Mouse (Mus musculus) kidney, postnatal 36 days (tissue): ENCODE data around the gene Akap13.
"Not testable (repeated sequence)": the region's sequence is repeated elsewhere in the genome, so short reads cannot be mapped to it uniquely, and the experiment has no call there.

Source experiments
- DNase-seq, 2 experiments: peaks; one replicate each; pipeline ENCODE4 v3.0.0; 2021 to 2022; ENCODE audit warnings: mixed read lengths in 2 of 2

The Akap13 gene

DNA sequence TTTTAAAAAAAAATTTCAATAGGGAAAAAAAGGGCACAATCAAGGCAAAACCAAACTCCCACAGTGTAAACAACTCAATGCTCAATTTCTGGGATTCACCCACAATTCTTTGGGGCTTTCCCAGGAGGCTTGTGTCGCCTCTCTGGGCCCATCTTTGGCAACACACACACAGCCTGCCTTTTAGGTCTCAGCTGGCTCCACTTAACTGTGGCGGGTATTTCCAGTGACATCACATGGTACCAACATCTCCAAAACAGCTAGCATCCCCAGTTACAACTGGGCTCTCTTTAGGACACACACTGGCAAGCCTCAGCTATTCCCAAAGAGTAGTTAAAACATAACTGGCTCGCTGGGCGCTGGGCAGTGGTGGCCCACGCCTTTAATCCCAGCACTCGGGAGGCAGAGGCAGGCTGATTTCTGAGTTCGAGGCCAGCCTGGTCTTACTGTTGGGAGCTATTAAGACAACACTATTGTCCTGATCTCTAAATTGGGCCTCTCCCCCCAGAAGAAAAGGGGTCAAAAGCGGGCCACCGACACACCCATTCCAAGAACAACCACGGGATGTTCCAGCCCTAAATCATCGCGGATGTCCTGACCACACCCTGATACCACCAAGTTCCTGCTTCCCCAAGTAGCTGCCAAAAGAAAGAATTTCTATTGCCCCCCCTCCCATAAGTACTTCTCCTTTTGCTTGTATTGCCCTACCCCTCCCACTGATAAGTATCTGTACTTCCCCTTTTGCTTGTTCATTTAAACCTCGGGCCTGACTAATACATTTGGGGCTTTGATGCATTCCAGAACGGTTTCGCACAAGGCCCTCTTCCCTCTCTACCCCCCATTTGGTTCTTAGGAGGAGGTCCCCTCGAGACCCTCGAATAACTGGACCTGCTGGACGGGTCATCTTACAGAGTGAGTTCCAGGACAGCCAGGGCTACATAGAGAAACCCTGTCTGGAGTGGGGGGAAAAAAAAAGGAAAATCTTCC is 319.1 kb downstream of the Akap13 start:
- DNase-seq, result not testable (repeated sequence)

DNA sequence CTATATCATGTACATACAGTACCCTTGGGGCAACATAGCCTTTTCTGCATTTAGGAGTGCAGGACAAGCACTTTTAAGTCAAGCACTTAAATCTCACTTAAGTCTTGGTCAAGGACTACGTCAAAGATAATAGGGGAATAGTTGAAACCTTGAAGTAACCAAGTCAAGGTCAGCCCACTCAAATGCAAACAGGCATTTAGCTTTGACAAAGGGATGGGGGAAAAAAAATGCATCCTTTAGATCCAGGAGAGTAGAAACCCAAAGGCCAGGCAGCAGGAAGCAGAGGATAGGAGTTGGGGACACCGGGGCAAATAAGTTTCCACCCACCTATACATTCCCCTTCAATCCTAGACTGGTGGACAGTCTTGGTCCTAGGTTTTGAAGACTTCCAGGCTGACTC is 322.7 kb downstream of the Akap13 start:
- no peak for DNase-seq

DNA sequence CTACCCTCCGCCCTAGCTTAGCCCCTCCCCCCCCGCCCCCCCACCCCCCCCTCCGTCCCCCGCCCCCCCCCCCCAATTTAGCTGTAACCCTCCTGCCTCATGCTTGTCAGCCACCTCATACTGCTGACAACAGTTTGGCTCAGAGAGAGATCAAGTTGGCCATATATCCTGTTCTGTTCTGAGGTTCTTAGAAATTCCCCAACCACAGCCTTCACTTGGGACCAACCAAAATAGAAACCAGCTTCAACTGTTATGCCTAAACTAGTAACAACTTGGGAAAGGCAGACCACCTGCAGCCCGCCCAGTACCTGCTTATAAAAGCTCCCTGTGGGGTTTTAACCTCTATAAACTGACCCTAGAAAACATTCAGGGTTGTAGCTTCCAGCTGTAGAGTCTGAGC is 325.5 kb downstream of the Akap13 start:
- DNase-seq, result no peak

DNA sequence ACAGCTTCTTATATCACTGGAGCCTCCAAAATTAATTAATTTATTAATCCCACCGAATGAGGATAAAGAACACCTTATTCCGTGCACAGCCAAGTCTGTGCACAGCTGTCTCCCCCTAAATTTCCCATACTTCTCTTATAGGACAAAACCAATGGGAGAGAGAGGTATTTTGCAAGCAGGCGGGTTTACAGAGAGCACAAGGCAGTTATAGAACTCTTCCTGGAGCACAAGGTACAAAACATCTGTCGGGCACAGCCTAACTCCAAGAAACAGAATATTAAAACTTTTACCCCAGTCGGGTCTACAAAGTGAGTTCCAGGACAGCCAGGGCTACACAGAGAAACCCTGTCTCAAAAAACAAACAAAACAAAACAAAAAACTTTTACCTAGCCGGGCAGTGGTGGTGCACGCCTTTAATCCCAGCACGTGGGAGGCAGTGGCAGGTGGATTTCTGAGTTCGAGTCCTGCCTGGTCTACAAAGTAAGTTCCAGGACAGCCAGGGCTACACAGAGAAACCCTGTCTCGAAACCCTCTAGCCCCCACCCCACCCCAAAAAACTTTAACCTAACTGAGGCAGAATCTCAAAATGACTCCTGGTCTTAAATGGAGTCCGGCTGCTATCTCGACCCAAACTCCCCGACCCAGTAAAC is 326.1 kb downstream of the Akap13 start:
- DNase-seq, result no peak

DNA sequence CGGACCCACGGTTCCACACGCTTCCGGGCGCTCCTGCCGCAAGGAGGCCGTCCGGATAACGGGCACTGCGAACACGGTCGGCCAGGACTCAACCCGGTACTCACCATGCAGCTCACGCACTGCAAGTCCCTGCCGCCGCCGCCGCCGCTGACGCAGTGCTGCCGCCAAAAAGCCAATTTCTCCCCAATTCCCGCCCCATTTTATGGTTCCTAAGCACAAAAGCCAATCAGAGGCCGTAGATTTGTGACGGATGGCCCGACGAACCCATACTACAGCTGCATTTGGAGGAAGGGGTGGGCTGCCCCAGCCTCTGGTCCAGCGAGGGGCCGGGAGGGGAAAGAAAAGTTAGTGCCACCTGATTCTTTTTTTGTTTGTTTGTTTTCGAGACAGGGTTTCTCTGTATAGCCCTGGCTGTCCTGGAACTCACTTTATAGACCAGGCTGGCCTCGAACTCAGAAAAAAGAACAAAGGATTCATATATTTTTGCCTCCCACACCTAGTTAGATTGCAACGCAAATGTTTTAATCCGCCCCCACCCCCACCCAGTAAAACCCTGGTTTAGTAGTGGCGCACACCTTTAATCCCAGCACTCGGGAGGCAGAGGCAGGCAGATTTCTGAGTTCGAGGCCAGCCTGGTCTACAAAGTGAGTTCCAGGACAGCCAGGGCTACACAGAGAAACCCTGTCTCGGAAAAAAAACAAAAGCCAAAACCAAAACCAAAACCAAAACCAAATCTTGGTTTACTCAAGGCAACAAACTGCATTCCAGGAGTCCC is 326.8 kb downstream of the Akap13 start:
- peak; percentile 87 to 90 for DNase-seq

DNA sequence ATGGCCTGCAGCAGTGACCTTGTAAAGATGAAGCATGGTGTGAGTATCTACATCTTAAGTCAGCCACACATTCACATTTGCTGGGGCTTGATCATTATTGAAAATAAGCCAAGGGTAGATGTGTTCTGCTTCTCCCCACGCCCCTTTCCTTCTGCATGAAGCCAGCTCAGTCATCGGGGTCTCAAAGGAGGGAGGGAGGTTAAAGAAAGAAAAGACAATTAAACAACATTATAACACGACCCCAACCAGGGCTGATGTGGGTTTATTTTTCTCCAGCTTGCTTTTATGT is 327.3 kb downstream of the Akap13 start:
- no peak for DNase-seq

DNA sequence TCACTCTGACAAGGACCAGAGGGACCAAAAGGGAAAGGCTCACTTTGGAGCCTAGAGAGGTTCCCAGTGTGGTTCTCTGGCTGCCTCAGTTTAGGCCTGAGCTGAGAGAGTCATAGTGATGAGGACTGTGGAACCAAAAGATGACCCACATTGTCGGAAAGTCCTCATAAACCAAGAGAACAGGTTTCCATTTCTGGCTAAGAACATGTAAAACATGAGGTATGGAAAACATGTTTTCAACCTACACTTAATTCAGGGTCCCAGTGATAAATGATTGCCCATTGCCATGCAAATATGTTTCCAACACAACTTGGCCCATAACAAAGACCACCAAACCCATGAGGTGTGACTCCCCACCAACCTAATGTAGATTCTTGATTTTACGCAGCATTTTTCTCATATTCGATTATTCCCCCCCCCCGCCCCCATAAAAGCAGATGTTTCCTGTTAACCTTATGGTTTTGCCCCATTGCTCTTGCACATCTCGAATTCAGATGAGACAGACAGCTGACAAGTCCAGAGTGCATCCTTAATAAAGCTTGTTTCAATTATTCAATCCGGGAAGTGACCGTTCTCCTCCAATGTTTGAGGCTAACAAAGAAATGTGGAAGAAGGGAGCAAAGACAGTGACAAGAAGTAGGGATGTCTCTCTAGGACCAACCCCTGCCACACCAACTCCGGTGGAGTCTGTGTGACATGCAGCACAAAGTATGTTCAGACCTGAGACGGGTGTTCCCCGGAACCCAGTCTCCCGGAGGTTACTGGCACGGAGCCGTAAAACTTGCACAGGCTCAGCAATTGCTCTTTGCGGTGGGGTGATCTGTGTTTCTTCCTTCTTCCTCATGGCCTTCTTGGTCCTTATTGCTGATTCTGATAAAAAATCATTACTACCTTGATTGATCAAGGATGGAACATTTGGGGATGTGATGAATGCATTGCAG is 330.3 kb downstream of the Akap13 start:
- no peak for DNase-seq

DNA sequence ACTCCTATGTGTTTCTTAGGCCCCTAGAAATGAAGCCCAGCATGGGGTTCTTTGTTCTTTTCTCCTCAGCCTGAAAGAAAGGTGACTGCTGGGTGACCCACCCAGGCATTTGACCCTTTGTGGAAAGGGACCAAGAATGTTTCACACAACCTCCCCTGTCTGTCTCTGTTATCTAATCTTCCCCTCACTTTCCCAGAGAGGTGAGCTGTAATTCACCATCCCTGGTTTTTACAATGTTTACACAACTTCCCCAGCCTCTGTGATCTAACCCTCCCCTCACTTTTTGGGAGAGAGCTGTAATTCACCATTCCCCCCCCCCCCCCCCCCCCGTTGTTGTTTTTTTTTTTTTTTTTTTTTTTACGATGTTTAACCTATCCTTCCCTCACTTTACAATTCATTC is 331.5 kb downstream of the Akap13 start:
- DNase-seq, result no peak

DNA sequence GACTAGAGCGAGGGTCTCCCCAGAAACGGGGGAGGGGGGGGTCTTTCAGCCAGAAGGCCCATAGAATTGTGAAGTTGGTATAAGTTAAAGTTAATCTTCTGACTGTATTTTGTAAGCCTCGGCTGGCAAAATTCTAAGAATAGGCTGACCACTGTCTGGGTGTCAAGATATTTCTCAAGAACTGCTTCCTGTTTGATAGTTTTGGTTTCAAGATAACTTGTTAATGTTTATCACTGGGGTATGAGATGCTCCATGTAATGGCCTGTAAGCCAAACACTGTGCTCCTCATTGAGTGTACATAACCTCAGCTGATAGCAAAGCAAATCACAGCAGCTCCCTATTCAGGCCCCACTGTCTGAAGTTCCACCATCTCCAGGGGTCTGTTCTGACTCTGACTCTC is 332.0 kb downstream of the Akap13 start:
- DNase-seq, result no peak

DNA sequence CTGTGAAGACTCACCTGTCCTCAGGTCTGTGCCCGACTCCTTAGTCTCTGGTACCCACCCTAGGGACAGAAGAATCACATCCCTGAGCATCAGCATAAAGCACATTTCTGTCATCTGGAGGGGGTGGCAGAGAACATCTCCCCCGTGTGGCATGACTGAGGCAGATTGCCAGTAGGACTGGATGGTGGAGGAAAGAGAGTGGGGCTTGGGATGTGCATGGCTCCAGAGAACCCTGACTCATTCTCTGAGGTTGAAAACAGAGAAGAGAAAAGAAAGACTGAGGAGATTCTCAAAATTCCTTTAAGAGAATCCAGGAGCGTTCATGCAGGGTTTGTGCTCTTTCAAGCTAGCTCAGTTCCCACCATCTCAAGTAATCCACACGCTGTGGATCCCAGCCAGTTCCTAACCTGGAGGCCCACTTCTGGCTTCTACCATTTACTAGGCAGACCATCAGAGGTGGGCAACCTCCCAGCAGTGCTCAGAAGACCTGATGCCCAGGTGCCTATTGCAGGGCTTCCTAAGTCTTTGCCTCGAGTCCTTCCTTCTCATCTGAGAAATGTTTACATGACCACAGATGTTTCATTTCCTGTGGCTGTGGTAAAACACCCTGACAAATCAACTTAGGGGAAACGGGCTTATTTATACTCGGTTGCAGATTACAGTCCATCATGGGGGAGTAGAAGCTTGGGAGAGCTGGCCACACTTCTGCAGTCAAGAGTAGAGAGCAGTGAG is 332.9 kb downstream of the Akap13 start:
- DNase-seq, result not testable (repeated sequence)

DNA sequence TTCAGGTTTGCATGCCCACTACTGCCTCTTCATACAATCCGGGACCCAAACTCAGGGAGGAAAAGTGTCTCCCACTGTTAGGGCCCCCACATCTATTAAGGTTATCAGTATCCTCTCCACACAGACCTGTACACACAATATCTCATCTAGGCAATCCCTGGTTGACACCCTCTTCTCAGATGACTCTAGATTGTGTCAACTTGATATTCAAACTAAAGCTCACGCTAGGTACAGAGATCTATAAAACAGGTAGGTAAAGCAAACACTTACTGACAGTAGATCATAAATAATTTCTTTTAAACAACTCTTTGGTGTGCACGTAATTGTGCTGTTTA is 333.4 kb downstream of the Akap13 start:
- DNase-seq, result not testable (repeated sequence)

DNA sequence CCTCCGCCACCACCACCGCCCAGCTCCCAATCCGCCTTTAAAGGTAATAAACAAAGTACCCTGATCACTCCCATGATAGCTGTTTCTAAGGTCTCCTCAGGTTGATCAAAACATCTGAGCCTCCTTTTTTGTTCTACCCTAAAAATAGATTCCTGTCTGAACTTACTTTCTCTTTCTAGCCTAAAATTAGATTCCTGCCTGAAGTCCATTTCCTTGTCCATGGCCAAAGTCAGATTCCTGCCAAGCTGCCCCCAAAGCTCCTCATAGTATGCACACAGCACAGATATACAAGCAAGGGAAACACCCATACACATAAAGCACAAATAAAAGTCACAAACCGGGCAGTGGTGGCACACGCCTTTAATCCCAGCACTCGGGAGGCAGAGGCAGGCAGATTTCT is 334.4 kb downstream of the Akap13 start:
- peak; percentile 49 to 55 for DNase-seq

DNA sequence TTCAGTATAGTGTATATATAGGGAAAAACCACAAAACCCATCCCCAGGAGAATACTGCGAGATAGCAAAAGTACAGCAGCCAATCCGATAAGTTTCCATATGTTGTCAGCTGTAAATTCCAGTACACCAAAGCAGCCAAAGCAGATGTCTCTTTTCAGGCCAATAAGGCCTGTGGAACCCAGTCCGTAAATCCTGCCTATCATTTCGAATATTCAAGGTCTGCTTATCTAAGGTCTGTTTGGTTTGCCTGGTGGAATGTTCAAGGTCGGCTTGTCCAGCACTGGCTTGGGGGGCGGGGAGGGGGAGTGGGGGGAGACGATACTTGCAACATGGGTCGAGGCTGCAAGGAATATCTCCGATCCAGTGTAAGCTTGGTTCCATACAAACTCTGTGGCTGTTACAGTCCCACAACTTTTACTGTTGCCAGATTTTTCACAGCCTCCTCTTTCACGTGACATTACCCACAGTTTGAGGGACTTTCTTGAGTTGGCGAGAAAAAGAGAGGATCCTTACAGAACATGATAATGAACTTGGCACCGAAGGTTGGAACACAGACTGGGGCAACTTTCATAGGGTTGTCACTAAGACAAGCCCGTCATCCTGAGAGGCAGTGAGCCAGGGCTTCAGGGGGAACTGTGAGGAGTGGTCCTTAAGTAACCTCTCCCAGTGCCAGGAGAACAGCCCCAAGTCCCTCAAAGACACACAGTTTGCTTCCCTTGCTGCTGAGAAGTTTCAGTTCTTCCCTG is 335.9 kb downstream of the Akap13 start:
- DNase-seq, result not testable (repeated sequence)

DNA sequence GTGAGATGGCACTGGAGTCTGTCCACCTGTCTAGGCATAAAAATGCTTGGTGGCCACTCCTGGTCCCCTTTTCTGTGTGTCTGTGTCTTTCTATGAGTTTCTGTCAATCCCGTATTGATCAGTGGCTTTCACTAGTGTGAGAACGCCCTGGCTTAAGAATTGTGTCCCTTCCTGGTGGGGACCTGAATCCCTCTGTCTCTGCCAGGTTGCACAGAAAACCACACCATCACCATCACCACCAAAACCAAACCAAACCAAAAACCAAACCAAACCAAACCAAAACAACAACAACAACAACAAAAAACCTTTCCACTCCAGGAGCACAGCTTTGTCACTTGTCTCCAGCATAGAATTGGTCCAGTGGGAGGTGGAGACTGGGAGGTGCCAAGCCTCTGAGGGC is 337.8 kb downstream of the Akap13 start:
- DNase-seq, result no peak

DNA sequence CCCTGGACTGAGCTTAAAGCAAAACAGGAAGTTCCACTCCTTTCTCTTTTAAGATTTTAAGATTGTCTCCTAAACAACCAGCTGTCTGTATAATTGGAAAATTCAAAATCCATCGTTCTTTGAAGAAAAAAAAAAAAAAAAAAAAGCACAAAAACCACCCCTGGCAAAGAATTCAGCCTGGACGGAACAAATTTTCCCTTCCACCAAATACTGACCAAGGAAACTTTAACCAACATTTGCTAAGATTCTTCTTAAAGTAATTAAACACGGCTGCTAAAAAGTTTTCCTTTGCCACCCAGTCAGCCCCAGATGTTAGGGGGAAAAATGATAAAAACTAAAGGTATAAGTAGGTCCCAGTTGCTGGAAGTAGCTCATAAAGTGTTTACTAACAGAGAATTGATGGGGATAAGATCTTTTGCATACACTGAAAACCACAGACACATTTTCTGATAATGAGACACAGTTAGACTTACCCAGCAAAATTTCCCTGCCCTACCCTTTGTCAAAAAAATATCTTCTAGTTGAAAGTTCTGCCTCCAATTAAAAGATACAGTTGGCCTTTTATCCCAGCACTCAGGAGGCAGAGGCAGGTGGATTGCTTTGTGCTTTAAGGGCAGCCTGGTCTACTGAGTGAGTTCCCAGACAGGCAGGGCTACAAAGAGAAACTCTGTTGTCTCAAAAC is 338.5 kb downstream of the Akap13 start:
- DNase-seq, result no peak

DNA sequence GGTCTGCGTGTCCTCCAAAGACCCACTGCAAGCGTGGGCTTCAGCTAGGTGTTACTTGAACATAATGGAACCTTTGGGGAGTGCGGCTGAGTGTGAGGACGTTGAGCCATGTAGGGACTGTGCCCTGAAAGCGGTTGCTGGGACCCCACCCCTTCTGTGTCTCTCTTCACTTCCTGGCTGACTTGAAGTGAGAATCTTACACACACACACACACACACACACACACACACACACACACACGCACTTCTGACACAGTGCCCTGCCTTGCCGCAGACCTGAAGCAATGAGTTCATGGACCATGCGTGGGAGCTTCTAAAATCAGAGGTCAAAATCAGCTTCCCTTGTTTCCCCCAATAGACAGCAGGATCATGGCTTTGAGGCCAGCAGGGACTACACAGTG is 339.8 kb downstream of the Akap13 start:
- no peak for DNase-seq

DNA sequence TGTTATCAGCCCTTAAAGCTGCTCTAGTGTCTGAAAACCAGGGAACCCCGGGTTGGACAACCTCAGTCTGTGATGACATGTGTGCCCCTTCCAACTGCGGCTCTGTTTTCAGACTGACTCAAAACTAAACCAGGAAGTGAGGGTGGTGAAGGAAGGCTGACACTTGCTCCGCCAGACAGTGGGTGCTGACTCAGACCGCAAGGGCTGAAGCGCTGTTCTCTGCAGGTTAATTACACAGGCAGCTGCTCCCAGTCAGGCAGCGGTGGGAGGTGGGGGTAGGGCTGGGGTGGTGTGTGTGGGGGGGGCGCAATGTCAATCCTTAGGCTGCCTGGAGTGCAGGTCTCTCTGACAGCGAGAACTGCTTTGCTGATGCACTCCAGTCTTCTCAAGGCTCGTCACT is 341.1 kb downstream of the Akap13 start:
- DNase-seq, result no peak

DNA sequence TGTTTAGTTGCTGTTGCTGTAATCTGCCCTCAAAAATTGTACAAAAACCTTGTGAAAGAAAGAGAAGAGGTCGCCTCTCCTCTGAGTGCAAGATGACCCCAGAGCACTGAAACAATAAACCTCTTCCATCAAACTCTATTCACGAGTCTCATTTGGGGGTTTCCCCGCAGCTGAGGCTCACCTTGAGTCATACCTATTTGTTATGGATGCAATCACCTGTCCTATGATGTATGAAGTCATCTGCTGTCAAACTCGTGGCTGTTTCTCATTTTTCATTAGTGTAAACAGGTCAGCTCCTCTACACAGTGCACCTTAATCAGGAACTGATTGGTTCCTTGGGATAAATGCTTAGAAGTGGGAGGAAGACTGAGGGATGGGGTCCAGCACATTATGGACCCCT is 345.2 kb downstream of the Akap13 start:
- DNase-seq, result no peak

DNA sequence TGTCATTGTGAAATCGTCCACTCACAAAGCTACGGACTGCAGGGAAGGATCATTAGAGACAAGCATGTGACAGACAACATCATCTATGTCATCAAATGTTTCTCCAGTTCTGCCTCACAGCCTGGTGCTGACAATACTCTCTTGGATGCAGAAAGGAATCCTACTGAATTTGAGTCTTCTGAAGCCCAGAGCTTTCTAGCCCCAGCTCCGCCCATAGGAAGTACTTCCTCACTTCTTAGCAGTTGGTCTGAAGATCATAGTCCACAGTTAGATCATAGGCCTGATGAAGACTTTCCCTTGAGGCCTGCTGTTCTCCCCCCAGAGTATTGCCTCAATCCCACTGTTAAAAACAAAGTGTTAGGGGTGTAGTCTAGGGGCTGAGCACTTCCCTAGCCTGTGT is 345.7 kb downstream of the Akap13 start:
- no peak for DNase-seq

DNA sequence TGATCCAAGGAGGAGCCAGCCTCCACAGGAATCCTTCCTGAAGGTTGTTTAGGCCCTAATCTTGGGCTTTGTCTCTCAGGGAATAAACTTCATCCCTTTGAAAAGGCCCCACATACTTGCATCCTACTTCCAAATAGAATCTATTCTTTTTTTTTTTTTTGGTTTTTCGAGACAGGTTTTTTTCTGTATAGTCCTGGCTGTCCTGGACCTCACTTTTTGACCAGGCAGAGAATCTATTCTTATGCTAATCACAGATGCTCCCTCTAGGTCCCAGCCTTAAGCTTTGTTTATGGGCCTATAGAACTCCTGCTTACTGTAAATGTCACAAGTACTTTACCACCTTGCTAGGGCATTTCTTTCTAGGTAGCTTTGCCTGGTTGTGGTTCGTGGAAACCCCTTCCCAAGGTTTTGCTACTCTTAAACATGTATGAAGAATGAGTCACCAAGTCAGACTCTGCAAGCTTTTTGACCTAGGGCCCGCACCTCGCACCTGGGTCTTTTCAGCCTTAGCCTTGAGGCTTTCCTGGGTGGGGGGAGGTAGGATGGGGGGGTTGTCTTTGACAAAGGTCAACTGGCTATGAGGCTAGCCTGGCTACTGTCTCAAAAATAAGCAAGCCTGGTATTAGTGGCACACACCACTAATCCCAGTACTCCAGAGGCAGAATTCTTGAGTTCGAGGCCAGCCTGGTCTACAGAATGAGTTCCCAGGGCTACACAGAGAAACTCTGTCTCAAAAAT is 346.5 kb downstream of the Akap13 start:
- DNase-seq, result no peak
